Mouse (Mus musculus): Measurements from ENCODE around the gene Tssk3. TPM values are rescaled to one million over a fixed set of nuclear protein-coding genes. Genes with fewer than 3 reads are reported as not detected.

Tssk3 gene
- polyA plus RNA-seq, 1 experiment, result not detected

DNA sequence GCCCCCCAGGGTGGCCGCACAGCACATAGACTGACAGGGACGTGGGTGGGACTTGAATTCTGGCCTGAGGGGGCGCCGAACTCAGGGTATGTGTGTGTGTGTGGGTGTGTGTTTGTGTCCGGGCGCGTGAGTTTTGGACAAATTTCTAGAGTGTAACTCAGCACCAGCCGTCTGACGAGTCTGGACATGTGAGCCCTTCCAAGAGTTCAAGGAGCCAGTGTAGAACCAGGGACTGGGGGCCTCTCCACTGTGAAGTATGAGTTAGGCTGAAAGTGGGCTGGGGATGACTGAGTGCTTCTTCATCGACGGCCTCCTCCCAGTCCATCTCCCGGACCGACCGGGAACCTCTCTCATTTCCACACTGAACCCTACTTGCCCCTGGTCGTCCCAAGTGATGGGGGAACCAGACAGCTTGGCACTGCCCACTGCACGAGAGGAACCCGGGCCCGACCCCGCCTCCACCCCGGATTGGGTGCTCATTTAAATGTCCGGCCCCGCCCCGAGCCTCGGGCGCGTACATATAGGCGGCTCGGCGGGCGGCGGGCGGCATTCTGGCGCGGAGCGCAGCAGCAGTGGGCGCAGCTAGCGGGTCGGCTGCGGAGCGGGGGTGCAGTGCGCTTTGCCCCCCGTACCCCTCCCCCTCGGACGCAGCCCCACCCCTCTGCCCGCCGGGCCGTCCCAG is 22.4 kb upstream of the Tssk3 start, which contains the start of gene Marcksl1:
Marcksl1 (plus strand) TSS at position 496 of the 682 bp plus-strand sequence.
- Histone ChIP-seq H3K4me1 (ENCODE audit: control insufficient read depth, insufficient read depth, low read length) (peaks cover 23% of the 10 kb centered on the region), H3K4me3 (ENCODE audit: insufficient read depth, low read length) (peak within 1 kb of the TSS; percentile 64), H3K27ac (ENCODE audit: insufficient read depth, low read depth, low read length) (no peak within 1 kb of the TSS)
- TF ChIP-seq POLR2A (IDR thresholded peaks at IDR 0.05; ENCODE audit: borderline replicate concordance, low read depth, low read length), result no peak; the same call in 1 of the 2 replicates
- TF ChIP-seq CTCF (IDR thresholded peaks at IDR 0.05; ENCODE audit: low read depth, low read length), result no peak

DNA sequence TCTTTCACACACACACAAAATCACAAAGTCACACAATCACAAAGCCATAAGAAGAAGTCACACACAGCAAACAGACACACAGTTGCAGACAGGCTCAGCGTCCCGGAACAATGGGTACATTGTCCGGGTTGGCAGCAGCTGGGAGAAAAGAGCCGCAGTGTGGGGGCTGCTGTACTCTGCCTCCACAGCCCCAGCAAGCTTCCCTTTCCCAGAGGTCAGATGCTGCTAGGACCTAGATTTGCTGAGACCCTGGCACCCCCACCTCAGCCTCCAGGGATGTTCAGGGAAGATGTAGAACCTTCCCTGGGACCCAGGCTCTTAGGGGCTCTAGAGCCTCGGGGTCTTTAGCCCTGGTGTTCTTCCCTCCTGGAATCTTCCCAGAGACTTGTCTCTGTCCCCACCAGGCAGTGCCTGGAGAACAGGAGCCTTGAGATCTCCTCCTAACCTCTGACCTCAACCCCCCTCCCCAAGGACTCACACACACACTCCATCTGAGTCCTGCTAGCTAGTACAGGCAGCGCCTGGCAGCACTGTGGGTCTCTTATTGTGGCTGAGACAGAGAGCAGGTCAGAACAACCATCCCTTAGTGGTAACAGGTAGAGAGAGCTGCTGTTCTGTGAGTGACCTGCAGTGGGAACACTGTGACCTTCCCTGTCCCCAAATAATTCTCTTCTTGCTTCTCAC is 20.7 kb upstream of the Tssk3 start:
- H3K27ac ChIP-seq (ENCODE audit: insufficient read depth, low read depth, low read length), result no peak overlapping the region
- TF ChIP-seq CTCF (IDR thresholded peaks at IDR 0.05; ENCODE audit: low read depth, low read length) (no peak), POLR2A (IDR thresholded peaks at IDR 0.05; ENCODE audit: borderline replicate concordance, low read depth, low read length) (no peak)
- H3K4me1 ChIP-seq (ENCODE audit: control insufficient read depth, insufficient read depth, low read length), result peaks cover 31% of the 10 kb centered on the region

DNA sequence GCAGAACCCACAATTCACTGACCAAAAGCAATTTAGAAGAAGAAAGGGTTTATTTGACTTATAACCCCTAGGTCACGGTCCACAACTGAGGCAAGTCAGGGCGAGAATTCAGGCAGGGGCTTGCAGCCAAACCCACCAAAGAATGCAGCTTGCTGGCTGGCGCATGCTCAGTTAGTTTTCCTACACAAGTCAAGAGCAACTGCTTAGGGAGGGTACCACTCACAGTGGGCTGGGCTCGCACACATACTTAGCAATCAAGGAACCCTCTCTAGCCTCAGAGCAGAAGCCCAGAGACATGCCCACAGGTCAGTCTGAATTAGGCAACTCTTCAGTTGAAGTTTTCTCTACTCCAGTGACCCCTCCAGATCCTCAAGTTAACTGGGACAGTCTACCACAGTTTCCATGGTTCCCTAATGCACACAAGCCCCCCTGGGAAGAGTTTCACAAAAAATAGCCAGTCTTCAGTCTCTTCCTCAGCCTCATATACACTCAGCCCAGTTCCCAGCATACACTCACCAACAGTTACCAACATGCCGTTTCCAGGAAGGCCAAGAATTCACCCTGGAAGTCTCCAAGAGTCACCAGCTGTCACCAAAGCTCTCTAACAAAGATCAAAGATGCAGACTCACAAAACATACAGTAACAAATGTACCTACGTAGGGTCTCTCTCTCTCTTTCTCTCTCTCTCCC is 20.0 kb upstream of the Tssk3 start:
- TF ChIP-seq CTCF (IDR thresholded peaks at IDR 0.05; ENCODE audit: low read depth, low read length) (no peak), POLR2A (IDR thresholded peaks at IDR 0.05; ENCODE audit: borderline replicate concordance, low read depth, low read length) (no peak)
- H3K4me3 ChIP-seq (ENCODE audit: insufficient read depth, low read length), result no peak overlapping the region
- H3K4me1 ChIP-seq (ENCODE audit: control insufficient read depth, insufficient read depth, low read length), result peaks cover 31% of the 10 kb centered on the region
- H3K27ac ChIP-seq (ENCODE audit: insufficient read depth, low read depth, low read length), result no peak overlapping the region

More for the DNA sequence above, 20.7 kb upstream of the Tssk3 start:
- H3K4me3 ChIP-seq (ENCODE audit: insufficient read depth, low read length), result no peak overlapping the region

DNA sequence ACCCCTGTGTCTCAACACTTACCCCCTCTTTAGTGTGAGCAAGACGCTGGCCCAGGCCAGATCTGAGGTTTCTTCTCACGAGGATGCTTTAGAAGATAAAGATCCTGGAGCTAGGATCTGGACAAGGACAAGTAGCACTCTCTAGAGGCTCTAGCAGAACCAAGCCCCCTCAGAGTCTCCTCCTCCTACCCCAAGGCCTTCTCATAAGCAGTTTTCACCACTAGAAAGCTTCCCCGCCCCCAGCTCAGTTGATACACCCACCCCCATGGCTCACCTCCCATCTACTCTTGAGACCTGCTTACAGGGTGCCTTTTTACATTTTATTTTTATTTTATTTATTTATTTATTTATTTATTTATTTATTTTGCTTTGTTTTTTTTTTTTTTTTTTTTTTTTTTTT is 18.8 kb upstream of the Tssk3 start:
- no peak overlapping the region for H3K4me3 ChIP-seq (ENCODE audit: insufficient read depth, low read length)
- TF ChIP-seq CTCF (IDR thresholded peaks at IDR 0.05; ENCODE audit: low read depth, low read length) (no peak), POLR2A (IDR thresholded peaks at IDR 0.05; ENCODE audit: borderline replicate concordance, low read depth, low read length) (no peak)
- no peak overlapping the region for H3K27ac ChIP-seq (ENCODE audit: insufficient read depth, low read depth, low read length)
- H3K4me1 ChIP-seq (ENCODE audit: control insufficient read depth, insufficient read depth, low read length), result peaks cover 36% of the 10 kb centered on the region

DNA sequence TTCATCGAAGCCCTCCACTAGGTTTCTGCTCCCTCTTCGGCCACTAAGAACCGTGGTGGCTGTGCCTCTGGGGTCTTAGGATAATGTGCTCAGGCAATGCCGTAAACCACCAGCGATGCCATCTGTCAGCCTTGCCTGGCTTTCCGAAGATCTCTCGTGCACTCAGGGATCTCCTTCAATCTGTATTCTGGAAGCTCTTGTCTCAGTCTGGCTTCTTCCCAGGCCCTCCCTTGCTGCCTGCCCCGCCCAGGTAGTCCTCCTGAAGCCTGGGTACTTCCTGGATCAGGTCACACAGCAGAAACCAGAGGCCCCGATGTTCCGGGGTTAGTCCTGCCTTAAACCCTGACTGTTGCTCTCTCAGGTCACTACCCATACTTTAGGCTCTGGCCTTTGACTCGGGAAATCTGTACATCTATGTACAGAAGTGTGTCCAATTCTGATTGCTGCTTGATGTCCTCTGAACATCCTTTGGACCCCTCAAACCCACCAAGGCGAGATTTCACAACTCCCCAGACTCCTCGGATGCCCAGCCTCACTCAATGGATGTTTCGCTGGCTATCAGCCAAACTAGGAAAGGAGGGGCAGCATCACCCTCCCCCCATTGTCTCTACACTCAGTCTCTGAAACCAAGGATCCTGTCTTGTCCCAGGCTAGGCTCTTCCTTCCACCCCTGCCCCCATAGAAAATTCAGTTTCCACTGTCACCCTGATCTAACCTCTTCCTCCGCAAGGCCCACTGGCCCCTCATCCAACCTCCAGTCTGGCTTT is 18.2 kb upstream of the Tssk3 start:
- H3K4me3 ChIP-seq (ENCODE audit: insufficient read depth, low read length), result no peak overlapping the region
- H3K27ac ChIP-seq (ENCODE audit: insufficient read depth, low read depth, low read length), result no peak overlapping the region
- H3K4me1 ChIP-seq (ENCODE audit: control insufficient read depth, insufficient read depth, low read length), result peaks cover 43% of the 10 kb centered on the region
- TF ChIP-seq POLR2A (IDR thresholded peaks at IDR 0.05; ENCODE audit: borderline replicate concordance, low read depth, low read length) (no peak), CTCF (IDR thresholded peaks at IDR 0.05; ENCODE audit: low read depth, low read length) (no peak)

DNA sequence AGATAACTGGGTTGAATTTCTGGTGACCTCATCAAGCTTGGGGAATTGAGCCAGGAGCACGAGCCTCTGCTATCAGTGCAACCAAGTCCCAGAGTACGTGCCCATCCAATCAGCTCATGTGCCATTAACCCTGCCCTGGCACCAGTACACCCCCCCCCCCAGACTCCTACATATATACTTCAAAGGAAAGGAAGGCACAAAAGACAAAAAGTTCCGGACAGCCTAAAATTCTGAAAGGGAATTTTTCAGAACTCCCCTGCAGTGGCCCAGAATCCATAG is 17.4 kb upstream of the Tssk3 start:
- Histone ChIP-seq H3K4me1 (ENCODE audit: control insufficient read depth, insufficient read depth, low read length) (peaks cover 50% of the 10 kb centered on the region), H3K27ac (ENCODE audit: insufficient read depth, low read depth, low read length) (no peak overlapping the region), H3K4me3 (ENCODE audit: insufficient read depth, low read length) (no peak overlapping the region)
- no peak for TF ChIP-seq POLR2A (IDR thresholded peaks at IDR 0.05; ENCODE audit: borderline replicate concordance, low read depth, low read length)
- no peak for TF ChIP-seq CTCF (IDR thresholded peaks at IDR 0.05; ENCODE audit: low read depth, low read length)

DNA sequence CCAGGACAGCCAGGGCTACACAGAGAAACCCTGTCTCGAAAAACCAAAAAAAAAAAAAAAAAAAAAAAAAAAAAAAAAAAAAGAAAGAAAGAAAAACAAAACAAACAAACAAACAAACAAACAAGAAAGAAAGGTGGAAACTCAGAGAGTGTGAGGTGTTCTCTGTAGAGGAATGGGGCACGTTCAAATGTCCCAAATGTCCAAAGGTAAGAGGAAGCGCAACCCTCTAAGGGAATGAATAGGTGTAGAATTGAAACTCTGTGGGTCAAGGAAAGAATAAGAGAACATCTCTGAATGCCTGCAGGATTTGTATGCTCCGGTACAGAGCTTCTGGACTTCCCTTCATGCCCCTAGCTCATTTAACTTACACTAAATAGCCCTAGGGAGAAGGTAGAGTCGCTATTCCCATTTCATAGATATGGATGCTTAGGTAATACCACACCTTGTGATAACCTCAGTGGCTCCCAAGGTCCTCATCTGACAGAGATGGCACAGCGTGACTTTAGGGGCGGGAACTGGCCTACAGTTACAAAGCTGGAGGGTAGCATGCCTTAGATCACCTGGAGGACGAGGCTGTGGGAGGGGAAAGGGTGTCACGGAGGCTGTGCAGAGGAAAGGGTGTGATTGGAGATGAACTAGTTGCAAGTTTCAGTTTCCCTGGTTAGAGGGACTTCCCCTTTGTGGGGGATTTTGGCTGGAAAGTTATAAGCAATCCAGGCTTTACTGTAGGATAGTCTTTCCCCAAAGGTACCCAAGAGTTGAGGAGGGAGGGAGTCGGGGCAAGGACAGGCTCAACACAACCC is 16.8 kb upstream of the Tssk3 start:
- Histone ChIP-seq H3K4me3 (ENCODE audit: insufficient read depth, low read length) (peak overlapping the region; percentile 28; the same call in 1 of the 2 replicates), H3K27ac (ENCODE audit: insufficient read depth, low read depth, low read length) (no peak overlapping the region), H3K4me1 (ENCODE audit: control insufficient read depth, insufficient read depth, low read length) (peaks cover 50% of the 10 kb centered on the region)
- no peak for TF ChIP-seq POLR2A (IDR thresholded peaks at IDR 0.05; ENCODE audit: borderline replicate concordance, low read depth, low read length)
- TF ChIP-seq CTCF (IDR thresholded peaks at IDR 0.05; ENCODE audit: low read depth, low read length), result no peak

DNA sequence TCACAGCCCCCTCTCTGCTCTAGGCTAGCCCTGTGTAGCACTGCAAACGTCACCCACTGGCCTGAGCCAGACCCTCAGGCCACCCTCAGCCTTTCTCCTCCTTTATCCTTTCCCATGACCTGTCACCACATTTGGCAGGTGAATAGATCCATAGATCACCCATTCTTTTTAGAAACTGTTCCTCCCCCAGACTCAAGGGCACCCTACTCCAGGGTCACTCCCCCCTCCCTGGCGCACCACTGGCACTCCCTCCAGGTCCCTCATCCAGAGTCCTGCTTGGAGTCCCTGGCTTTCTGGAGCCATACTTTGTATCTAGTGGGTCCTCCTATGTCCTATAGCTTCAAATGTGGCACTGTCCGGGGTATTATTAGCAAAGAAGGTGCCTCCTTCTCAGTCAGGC is 14.7 kb upstream of the Tssk3 start:
- Histone ChIP-seq H3K4me1 (ENCODE audit: control insufficient read depth, insufficient read depth, low read length) (peaks cover 51% of the 10 kb centered on the region), H3K4me3 (ENCODE audit: insufficient read depth, low read length) (no peak overlapping the region), H3K27ac (ENCODE audit: insufficient read depth, low read depth, low read length) (no peak overlapping the region)
- no peak for TF ChIP-seq CTCF (IDR thresholded peaks at IDR 0.05; ENCODE audit: low read depth, low read length)
- TF ChIP-seq POLR2A (IDR thresholded peaks at IDR 0.05; ENCODE audit: borderline replicate concordance, low read depth, low read length), result no peak

DNA sequence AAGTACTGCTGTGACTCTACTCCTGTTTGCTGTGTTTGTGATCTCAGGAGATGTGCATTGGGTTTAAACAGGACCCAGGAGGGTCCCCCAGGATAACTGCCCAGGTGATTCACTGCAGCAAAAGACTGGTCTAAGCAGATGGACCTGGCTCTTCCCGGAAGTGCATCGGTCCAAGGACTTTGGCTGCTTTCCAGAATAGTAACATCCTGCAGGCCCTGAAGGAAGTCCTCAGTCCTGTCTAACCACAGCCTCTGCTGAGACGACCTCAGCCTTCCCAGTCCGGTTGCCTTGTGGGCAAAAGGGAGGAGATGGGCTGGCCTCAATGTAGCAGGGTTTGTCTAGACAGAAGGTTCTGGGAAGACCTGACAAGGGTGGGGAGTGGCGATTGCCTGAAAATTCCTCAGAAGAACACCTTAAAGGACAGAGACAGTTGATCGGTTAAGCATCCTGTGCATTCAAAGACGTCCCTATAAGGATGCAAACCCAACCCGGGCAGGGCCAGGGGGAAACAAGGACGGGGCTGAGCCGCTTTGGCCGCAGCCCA is 12.2 kb upstream of the Tssk3 start:
- no peak overlapping the region for H3K4me3 ChIP-seq (ENCODE audit: insufficient read depth, low read length)
- TF ChIP-seq CTCF (IDR thresholded peaks at IDR 0.05; ENCODE audit: low read depth, low read length) (no peak), POLR2A (IDR thresholded peaks at IDR 0.05; ENCODE audit: borderline replicate concordance, low read depth, low read length) (no peak)
- H3K4me1 ChIP-seq (ENCODE audit: control insufficient read depth, insufficient read depth, low read length), result peaks cover 64% of the 10 kb centered on the region
- no peak overlapping the region for H3K27ac ChIP-seq (ENCODE audit: insufficient read depth, low read depth, low read length)

Measured in bone marrow macrophage, adult 2 months (primary cell).